Mouse (Mus musculus) embryo, embryonic 9.5 days (tissue): Measurements from ENCODE around the gene Crocc2.
"Not testable (repeated sequence)": the region's sequence is repeated elsewhere in the genome, so short reads cannot be mapped to it uniquely, and the experiment has no call there.

Experiments used
- DNase-seq: peaks from one replicate; pipeline ENCODE4 v3.0.0-alpha.2; 2017; ENCODE audit errors: extremely low spot score

Gene Crocc2

DNA sequence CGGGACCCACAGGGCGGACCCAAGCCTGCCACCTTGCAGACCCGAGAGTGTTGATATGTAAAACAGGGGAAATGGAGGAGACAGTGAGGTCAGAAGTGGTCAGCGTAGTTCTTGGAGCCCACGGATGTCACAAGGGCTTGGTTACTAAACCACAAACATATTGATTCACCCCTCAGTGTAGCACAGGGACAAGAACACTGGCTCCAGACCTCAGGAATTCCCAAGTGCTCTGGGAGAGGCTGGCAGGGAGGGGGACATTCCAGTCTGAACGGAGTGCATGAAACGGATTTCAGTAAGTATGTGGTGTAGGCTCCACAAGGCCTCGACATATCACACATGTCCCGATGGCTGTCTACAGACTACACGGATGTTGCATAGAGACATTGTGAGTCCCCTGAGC lies 6.6 kb upstream of the Crocc2 start:
- no peak for DNase-seq

DNA sequence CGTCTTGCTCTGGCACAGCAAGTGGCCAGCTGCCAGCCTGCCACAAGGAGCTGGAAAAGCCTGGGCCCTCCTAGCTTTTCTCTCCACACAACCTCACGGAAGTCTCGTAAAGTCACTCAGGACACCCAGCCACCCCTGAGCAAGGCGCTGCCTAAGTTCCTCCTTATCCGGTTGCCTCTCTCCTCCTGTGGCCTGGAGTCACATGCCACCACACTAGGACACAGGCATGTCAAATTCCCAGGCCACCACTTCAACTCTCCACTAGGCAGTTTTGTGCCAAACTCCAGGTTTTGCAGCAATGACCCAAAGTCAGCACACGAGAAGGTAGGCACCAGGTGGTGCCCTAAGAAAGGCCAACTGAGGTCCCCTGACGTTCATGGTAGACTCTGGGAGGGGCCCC lies 5.9 kb upstream of the Crocc2 start:
- DNase-seq, result no peak

DNA sequence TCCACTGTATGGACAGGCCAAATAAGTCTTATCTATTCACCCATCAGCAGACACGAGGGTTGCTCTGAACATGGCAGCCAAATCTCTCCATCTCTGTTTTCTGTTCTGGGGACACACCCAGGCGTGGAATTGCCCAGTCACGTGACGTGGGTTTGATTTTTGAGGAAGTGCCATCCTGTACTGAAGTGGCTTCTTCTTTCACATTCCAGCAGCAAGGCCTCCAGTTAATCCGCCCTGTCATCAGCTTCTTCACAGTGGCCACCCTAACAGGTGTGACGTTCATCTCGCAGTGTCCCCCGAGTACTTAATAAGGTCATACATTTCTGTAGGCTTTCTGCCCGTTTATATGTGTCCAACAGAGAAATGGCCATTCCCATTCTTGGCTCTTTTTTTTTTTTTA lies 3.1 kb upstream of the Crocc2 start:
- no peak for DNase-seq

DNA sequence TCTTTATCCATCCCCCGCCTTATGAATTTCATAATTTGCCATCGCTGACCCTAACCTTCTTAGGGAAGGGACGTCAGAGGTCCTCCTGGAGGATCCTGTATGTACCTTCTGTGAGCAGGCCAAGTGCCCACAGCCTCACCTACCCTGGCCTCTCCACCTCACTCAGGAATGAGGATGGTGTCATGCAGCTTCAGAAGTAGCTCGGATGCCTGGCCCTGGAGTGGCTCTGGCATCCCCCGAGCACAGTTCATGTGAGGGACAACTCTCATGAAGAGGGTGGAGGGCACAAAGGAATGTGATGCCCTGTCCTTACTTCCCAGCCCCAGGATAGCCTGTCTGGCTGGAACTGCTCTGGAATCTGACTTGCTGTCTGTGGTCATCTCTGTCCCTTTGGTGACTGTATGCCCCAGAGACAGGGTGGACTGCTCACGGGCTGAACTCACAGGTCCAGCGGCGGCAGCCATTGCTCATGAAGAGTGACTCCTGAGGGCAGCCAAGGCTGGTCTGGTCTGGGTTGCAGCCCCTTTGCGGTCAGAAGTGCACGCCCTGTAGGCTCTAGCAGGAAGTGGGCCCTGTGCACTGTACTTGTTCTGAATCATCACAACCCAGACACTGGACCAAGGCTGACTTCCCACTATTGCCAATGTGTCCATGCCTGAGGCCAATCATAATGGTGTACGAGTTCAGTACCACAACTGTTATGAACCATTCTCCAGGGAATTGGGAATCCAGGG lies 2.0 kb upstream of the Crocc2 start:
- DNase-seq, result no peak

DNA sequence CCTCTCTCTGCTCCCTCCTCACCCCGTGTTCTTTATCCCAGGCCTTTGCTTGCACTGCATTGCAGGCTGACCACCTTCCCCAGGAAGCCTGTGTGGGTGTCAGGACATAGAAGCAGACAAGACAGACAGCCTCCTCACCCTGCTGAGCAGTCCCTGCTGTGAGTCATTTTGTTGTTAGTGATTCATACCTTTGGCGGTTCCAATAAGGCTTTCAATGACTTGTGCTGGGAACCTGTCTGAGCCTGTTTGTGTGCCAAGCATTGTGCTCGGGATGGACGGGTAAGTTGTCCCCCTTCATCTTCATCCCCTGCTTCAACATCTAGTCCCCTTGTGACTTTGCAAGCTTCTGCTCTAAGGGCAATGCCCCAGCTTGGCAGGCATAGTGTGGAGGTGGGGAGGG lies 5.1 kb downstream of the Crocc2 start:
- DNase-seq, result no peak

DNA sequence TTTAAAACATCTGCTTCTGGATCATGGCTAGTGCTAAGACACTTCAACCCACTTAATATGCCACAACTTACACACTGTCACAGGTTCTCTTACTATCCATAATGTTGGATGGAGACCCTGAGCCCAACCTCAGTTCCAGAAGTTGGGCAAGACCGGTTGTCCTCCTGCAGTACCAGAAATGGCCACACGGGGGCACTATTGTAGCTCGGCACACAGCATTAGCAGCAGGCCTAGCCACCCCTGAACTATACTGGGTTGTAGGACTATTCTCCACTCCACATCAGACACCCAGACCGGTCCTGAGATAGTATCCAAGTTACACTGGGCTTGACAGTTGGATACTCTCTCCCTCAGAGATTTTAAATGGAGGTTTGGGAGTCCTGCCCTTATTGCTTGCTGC lies 5.9 kb downstream of the Crocc2 start:
- peak; percentile 92 for DNase-seq

DNA sequence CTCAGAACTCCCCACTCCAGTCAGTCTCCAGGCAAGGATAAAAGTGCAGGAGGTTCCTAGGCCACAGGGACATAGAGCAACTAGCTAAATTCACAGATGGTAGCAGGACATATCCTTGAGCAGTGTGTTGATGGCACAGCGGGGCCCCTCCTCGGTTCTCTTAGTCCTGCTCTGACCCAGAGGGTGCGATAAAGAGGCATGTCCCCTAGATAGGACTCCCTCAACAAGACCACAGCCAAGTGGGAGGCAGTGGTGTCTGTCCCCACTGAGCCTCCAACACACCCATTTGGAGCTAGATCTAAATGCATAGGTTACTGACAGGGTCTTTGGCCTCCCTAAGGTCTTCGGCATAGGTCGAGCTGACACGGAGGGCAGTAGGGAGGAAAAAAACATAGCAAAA lies 7.3 kb downstream of the Crocc2 start:
- DNase-seq, result peak; percentile 35

DNA sequence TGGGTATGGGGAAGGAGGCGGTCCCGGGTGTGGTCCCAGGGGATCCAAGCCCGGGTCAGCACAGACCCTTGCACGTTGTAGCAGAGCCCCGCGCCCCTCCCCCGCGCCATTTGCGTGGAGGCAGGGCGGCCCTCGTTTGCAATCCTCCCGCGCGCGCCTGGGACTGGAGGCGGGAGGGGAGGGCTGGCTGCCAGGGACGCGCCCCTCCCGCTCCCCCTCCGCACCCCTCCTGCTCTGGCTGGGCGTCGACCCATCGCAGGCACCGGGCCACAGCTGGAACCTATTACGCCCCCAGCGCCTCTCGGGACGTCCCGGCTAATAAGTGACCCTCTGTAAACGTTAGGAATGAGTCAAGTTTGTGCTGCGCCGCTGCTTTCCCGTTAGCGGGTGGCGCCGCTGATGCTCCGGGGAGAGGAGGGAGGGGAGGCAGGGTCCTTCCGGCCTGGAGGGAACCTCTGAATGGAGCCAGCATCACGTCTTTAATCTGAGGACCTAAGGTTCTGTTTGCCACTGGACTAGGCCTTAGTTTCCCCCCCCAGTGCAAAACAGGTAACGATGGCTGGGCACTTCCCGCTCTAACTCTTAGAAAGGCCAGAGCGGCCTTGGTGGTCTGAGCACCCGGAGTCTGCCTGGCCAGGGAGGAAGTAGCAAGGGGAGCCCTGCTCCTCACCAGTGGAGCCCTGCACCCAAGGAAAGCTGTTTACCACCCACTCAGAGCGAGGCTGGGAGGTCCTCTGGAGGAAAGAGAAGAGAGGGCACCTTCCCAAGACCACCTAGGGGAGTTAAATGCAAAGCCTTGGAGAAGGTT lies 8.2 kb downstream of the Crocc2 start:
- DNase-seq, result peak; percentile 79

DNA sequence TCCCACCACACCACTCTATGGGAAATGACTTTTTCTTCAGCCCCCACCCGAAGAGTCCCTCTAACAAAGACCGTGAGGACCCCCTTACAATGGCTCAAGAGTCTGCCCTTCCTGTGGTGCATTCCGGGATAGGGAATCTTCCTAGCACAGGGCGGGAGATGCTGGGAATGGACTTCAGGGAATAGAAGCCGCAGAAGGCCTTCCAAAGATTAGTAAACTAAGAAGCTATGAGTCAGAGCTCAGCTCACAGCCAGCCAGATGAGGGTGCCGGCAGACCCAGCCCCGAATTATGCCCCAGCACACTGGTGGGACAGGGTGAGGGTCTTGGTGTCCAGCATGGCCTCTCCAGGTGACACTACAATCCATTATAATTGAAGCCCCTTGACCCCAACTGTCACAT lies 13.8 kb downstream of the Crocc2 start:
- no peak for DNase-seq

DNA sequence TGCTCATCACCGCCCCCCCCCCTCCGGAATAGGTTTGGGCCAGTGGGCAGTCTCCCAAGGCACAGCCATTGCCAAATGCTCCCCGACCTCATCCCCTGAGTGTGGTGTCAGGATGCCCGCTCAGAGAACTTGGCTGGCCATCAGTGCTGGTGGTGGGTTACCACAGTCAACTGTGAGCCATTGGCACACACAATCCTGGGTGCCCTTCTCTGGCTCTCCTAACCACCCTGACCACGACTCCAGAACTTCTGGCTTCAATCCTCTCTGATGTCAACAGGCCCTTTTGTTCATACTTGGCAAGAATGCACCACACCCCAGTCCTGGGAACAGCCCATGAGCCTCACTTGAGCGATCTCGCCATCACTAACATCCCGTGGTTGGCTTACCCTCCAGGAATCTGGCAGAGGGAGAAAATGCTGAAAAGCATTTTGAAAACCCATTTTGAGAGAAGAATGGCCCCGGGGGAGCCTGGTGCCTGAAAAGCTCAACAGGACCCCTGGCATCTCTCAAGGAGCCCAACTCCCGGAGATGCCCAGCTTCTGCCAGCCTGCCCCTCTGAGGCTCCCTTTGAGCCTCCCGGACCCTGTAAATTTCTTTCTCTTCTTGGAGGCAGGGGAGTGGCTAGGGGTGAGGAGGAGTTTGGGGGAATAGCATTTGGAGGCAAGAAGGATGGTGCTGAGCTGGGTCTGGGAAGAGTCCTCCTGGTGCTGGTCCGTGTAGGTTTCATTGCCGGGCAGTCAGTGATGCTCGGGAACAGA lies 15.7 kb downstream of the Crocc2 start:
- DNase-seq, result no peak

DNA sequence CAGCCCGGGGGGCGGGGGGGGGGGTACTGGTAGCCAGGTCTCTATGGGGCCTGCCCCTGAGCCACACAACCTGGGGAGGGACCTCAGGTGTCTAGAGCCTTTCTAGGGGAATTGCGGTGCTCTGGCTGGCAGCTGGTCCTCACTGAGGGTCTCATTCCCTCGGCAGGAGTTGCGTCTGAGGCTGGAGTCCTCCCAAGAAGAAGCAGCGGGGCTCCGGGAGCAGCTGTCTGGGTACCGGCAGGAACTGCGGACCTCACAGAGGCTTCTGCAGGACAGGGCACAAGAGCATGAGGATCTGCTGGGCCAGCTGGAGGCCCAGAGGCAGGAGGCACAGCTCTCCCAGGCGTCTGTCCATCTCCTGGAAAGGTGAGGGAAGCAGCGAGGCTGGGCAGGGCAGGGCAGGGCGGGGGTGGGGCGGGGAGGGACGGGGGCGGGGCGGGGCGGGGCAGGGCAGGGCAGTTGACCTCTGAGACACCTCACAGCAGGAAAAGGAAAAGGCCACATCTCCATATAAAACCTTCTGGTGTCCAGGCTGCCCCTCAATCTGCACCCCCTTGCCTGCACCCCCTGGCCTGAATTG lies 22.3 kb downstream of the Crocc2 start:
- peak; percentile 28 for DNase-seq

DNA sequence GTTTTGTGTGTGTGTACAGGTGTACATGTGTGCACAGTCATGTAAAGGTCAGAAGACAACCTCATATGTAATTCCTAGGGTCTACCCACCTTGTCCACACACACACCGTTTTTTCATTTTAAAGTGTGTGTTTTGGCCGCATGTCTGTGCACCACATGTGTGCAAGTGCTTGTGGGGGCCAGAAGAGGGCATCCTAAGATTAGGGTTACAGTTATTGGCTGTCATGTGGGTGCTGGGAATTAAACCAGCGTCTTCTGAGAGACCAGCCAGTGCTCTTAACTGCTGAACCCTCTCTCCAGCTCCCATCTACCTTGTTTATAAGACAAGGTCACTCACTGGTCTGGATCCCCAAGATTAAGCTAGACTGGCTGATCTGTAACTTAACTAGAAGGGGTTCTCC lies 26.4 kb downstream of the Crocc2 start:
- no peak for DNase-seq

DNA sequence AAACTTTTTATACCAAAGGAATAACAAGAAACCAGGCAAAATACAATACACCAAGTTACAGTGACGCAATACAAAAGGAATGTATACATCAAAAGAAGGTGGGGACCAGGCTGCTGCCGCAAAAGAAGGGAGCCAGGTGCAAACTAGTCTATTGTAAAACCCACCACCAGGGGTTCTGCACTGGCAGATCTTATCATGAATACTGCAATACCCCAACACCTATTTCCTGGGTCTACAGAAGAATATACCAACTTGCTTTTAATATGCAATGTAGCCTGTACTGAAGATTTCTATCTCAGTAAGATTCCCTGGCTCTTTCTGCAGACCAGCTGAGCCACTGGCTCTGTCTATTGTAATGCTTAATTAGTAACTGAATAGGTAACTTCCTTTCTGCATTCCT lies 28.9 kb downstream of the Crocc2 start:
- not testable (repeated sequence) for DNase-seq

DNA sequence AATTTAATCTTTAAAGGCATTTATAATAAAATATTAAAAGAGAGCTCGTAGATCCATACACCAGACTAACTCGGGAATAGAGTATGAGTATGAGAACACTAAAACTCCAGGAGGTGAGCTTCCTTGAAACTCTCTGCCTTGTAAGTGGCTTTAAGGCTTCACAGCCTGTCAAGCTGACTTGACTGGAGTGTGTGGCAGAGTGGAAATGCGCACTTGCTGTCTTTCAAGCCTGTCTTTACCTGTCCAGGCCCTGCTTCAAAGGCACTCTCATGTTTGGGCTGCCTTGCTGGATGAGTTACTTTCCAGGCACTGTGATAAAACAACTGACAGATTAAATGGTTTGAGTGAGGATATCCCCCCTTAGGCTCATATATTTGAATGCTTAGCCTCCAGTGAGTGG lies 29.4 kb downstream of the Crocc2 start:
- DNase-seq, result no peak

DNA sequence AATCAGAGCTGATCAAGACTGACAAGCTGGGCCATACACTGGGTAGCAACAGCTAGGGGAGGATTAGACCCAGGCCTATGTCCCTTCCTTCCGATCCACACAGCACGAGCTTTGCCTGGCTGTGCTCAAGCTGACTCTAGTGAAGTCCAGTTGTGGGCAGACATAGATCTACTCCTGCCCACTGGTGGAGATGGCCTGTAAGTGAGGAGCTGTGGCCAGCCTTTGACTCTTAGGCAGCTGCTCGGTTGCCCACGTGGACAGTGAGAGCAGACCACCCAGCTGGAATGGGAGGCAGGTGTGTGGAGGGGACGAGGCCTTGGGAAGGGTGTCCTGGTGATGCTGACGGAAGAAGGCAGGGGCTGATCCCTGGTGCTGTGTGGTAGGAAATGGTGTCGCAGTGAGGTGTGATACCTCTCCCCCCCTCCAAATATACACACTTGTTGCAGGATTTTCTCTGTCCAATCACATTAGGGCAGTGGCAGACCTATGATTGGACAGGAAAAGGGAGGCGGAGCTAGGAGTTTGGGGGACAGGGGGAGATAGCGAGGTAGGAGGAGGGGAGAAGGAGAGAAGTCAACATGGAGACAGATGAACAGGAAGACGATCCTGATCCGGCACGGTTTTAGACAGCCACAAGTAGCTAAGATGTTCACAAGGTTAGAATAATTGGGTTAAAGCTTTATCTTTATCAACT lies 37.9 kb downstream of the Crocc2 start:
- DNase-seq, result no peak

DNA sequence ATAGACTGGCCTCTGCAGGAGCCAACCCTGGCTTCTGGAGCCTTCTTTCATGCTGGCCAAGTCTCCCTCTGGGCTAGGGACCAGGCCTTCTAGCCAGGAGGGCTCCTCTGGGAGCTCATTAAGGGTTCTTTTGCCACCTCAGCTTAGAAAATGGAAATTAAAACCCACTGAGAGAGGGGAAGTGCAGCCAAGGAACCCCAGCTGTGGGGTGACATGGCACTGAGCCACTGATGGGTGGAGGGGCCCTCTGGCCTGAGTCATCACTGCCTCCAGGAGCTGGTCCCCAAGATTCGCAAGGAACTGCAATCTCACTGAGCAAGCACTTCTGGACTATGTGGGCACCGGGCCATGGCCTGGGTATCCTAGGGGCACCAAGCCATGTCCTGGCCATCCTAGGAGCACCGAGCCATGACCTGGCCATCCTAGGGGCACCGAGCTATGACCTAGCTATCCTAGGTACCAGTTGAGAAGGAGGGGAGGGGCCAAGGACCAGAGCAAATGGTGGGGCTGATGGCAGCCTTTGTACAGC lies 39.1 kb downstream of the Crocc2 start:
- DNase-seq, result no peak

DNA sequence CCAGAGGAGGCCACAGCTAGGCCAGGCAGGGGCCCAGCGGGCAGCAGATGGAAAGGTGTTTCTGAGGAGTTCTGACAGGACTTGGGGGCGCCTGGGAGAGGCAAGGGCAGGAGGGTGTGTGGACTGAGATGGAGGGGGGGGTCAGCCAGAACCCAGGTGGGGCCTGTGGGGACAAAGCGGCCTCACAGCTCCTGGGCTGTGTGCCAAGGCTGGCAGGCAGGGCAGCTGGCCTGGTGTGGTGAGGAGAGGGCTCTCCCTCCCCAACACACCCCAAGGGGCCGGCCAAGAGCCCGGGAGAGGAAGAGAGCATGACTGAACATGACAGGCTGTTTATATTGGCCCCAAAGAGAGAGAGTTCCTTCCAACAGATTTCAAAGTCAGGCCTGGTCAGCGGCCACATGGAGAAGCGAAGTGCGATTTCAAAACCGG lies 41.7 kb downstream of the Crocc2 start:
- DNase-seq, result no peak

DNA sequence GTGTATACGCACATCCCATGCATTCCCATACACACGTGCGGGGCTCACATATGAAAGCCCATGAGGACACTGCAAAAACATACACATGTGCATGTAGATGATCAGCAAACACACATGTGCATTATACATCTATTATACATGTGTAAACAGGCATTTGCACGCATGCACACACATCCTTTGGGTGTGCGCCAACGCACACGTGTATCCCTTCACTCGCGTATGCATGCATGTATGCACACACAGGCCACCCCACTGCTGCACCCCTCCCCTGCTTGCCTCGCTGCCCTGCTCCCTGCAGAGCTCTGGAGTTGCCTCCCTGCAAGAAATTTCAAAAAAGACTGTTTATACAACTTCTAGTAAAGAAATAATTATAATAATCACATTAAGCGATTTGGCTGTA lies 42.5 kb downstream of the Crocc2 start:
- no peak for DNase-seq

DNA sequence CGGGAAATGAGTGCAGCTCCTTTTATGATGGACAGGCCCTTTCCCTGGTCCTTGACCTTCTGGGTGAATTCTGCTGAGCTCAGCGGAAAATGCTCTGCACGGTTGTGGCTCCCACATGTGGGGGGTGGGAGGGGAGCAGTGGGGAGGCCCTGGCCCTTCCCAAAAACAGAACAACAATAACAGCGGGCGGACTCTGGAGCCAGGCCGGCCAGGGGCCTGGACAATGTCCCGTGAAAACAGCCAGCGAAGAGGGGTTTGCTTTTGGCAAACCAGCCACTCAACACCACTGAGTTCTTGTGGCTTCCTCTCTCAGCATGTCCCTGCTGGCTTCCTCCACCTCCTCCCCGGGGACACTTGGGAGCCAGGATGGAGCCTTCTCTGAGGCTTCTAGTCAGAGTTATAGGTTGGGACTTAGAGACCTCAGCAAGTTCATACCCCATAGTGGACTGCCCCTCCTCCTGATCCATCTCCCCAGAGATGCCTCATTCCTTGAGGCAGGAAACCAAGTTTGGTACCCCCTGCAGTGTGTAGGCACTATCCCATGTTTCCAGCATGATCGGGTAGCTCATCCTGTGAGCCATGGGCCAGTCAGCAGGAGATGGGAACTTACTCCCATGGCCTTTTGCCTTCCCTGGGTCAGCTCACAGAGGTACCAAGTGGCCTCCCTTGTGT lies 43.2 kb downstream of the Crocc2 start:
- DNase-seq, result no peak

DNA sequence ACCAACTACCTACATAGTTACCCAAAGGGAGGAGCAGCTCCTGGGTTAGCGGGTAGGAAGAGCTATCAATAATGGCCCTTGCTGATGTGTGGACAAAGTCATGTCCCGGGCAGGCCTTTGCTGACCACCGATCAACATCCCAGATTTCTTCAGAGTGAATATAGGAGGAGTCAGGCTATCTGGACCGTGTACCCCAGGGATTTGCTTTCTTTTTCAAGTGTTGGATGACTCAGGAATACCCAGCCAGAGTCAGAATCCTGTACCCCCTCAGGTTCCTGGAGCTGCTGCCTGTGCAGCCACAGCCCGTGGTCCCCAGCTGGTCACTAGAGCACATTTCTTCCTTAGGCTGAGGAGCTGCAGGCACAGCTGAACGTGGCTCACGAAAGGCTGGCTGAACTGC lies 43.9 kb downstream of the Crocc2 start:
- DNase-seq, result no peak

DNA sequence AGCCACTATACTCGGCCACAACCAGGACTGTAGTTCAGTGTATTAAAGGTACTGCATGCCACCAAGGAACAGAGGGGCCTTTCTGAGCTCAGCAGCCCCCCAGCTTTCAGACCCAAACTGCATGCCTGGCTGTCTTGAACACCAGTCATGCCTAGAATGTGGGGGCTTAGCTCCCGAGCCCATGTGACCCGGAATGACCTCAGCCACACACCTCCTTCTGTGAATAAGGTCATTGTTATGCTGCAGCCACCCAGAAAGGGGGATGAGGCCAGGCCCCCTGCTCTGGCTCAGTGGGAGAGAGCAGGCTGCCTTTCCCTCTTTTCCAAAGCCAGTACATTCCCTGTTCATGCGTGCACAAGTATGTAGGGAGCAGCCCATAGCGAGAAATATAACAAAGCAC lies 46.1 kb downstream of the Crocc2 start:
- DNase-seq, result peak; percentile 32
